8 mouse cellular contexts compared by ENCODE assay signal in the genomic region with DNA sequence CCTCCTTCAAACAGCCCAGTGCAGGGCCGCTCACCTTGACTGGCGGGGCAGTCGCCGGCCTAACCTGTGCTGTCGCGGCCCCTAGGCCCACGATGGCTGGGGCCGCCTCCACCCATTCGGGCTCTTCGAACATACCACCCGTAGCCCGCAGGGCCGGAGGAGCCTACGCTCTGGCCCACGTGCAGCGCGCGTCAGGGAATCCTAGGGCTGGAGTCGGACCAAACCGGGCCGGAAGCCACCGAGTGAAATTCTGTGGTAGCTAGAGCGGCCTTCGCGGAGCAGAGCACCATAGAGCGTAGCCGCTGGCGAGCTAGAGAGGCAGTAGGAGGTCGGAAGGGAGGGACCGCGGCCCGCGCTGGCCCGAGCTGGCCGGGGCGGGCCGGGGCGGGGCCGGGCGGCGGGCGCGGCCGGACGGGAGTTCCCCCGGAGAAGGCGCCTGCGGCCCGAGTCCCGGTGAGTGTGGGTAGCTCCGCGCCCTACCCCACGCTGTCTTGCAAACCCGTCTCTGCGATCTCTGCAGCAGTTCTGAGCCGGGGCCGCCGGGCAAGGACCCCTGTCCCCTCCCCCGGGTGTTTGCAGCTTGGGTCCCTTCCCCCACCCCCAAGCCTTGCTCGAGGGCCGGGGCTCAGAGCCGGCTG. TPM values are rescaled to one million over a fixed set of nuclear protein-coding genes. Genes with fewer than 3 reads are reported as not detected.
DNase-seq lines count a peak whose midpoint lies in the region; ATAC-seq lines count a peak whose summit lies in the region.

Gene Ilk (plus strand): TSS at position 329 of the 638 bp plus-strand sequence.

- ATAC-seq in hindbrain, embryonic 11.5 days (ENCODE audit: low FRiP score), result peak; percentile 98

- peak; percentile 93 for DNase-seq in MN1 (ENCODE audit: low spot score)
- peak; percentile 93 for DNase-seq in cerebellum, adult 9-10 months
- peak; percentile 87 to 94 for DNase-seq in frontal cortex, adult 2 months (ENCODE audit: extremely low spot score in 1 of 2, low spot score in 1 of 2)
- DNase-seq in hindbrain, embryonic 11.5 days (ENCODE audit: low spot score), result peak; percentile 87
- DNase-seq in layer of hippocampus, postnatal 14 days (ENCODE audit: low spot score in 2 of 2), result peak; percentile 90 to 94
- DNase-seq in lung, postnatal 14 days, result peak; percentile 94
- peak; percentile 82 for DNase-seq in retina, adult 2 months (ENCODE audit: low read depth, low spot score)
- peak; percentile 83 to 87 for DNase-seq in thymus, postnatal 36 days

- H3K4me2 ChIP-seq in hindbrain, embryonic 11.5 days (replicated peaks; ENCODE audit: low read depth, low read length), result peak within 1 kb of the TSS; percentile 61

- WGBS in hindbrain, embryonic 11.5 days, result under 1% methylated on average over 57 of the region's 62 CpGs

- peak within 1 kb of the TSS; percentile 66 for H3K27ac ChIP-seq in hindbrain, embryonic 11.5 days (ENCODE audit: low read depth, low read length)

- peaks cover 2% of the 10 kb centered on the region; the same call in 1 of the 2 replicates for H3K36me3 ChIP-seq in hindbrain, embryonic 11.5 days (ENCODE audit: control insufficient read depth, insufficient read depth, low read length)

- peaks cover 4% of the 10 kb centered on the region; the same call in 1 of the 2 replicates for H3K4me1 ChIP-seq in hindbrain, embryonic 11.5 days (replicated peaks; ENCODE audit: control insufficient read depth, insufficient read depth, low read length)

- H3K27me3 ChIP-seq in hindbrain, embryonic 11.5 days (ENCODE audit: control insufficient read depth, insufficient read depth, low read length), result no peaks in the 10 kb centered on the region

- peak within 1 kb of the TSS; percentile 90 for H3K9ac ChIP-seq in hindbrain, embryonic 11.5 days (ENCODE audit: low read depth, low read length)

- H3K4me3 ChIP-seq in hindbrain, embryonic 11.5 days (ENCODE audit: low read depth, low read length), result peak within 1 kb of the TSS; percentile 73

- no peaks in the 10 kb centered on the region for H3K9me3 ChIP-seq in hindbrain, embryonic 11.5 days (ENCODE audit: control insufficient read depth, low read length)

RNA-seq across cellular contexts. Expression of gene Ilk, which starts in this region (rescaled TPM):
- polyA plus RNA-seq in frontal cortex, adult 2 months (2012; rRNA removed), result 145 and 158 TPM in 2 replicates
- polyA plus RNA-seq in hindbrain, embryonic 11.5 days (2014; fragmentation: Nextera tagmentation; extraction: Ambion mirVana), result 252 and 264 TPM in 2 replicates
- 100 to 1,000 TPM; 105 to 111 TPM for total RNA-seq in layer of hippocampus, postnatal 14 days (2021)

Comparison
In these comparisons a context has a peak if more than half of its experiments do, and no peak if none do; other contexts are left out.
1. Peak in every context shown above with its lines: DNase-seq, ATAC-seq, H3K4me3 ChIP-seq and H3K27ac ChIP-seq.